Mouse (Mus musculus): ENCODE data around the gene Tnni3. TPM values are rescaled to one million over a fixed set of nuclear protein-coding genes. Genes with fewer than 3 reads are reported as not detected.

The Tnni3 gene
- polyA plus RNA-seq, 1 experiment from 2014 or later: 7.4 TPM

GRCm38 (mm10) chr7:4492284-4493224 is 31.5 kb downstream of the Tnni3 start:
- WGBS: 69% methylated on average over 13 of the region's 13 CpGs
- Histone ChIP-seq H3K4me1 (ENCODE audit: control insufficient read depth, insufficient read depth, low read length) (peaks cover 8% of the 10 kb centered on the region), H3K27me3 (ENCODE audit: control insufficient read depth, insufficient read depth, low read length) (no peaks in the 10 kb centered on the region), H3K36me3 (ENCODE audit: control insufficient read depth, insufficient read depth, low read length) (no peaks in the 10 kb centered on the region; the same call in 1 of the 2 replicates), H3K4me3 (replicated peaks; ENCODE audit: low read length) (no peak overlapping the region), H3K27ac (ENCODE audit: low read length) (peak overlapping the region; percentile 58), H3K9ac (ENCODE audit: low read length) (peak overlapping the region; percentile 52; the same call in 1 of the 2 replicates), H3K9me3 (replicated peaks; ENCODE audit: control insufficient read depth, low read length) (no peaks in the 10 kb centered on the region), H3K4me2 (ENCODE audit: low read depth, low read length) (no peak overlapping the region)
- ATAC-seq (ENCODE audit: insufficient read depth, low FRiP score): peak; percentile 53; the same call in 1 of the 2 replicates

DNA sequence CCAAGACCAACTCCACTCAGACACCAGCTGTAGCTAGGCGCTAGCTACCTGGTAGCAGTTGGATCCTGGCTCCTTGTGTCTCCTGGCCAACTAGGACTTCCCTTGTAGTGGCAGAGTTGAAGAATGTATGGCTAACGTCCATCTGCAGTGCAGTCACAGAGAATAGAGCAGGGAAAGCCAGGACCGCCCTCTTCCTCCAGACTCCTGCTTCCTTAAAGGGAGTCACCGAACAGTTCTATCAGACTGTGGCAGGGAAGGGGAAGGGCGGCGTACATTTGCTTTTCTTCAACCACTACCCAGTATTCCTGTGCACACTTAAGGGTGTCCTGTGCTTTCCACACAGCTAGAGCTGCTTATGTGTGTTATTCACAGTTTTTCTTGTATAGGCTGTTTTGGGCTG is 32.7 kb downstream of the Tnni3 start:
- Histone ChIP-seq H3K4me3 (replicated peaks; ENCODE audit: low read length) (no peak overlapping the region), H3K9ac (ENCODE audit: low read length) (no peak overlapping the region), H3K4me1 (ENCODE audit: control insufficient read depth, insufficient read depth, low read length) (peaks cover 8% of the 10 kb centered on the region), H3K4me2 (ENCODE audit: low read depth, low read length) (no peak overlapping the region), H3K9me3 (replicated peaks; ENCODE audit: control insufficient read depth, low read length) (no peaks in the 10 kb centered on the region), H3K27me3 (ENCODE audit: control insufficient read depth, insufficient read depth, low read length) (no peaks in the 10 kb centered on the region), H3K36me3 (ENCODE audit: control insufficient read depth, insufficient read depth, low read length) (peaks cover 5% of the 10 kb centered on the region; the same call in 1 of the 2 replicates), H3K27ac (ENCODE audit: low read length) (peak overlapping the region; percentile 58; the same call in 1 of the 2 replicates)
- WGBS: 74% methylated on average over 6 of the region's 6 CpGs
- peak; percentile 71; the same call in 1 of the 2 replicates for ATAC-seq (ENCODE audit: insufficient read depth, low FRiP score)

- 81% methylated on average over 12 of the region's 12 CpGs for WGBS
- H3K4me3 ChIP-seq (replicated peaks; ENCODE audit: low read length): no peak overlapping the region
- H3K9me3 ChIP-seq (replicated peaks; ENCODE audit: control insufficient read depth, low read length): no peaks in the 10 kb centered on the region
- no peak overlapping the region for H3K9ac ChIP-seq (ENCODE audit: low read length)
- ATAC-seq (ENCODE audit: insufficient read depth, low FRiP score): no peak
- no peaks in the 10 kb centered on the region for H3K27me3 ChIP-seq (ENCODE audit: control insufficient read depth, insufficient read depth, low read length)
- peaks cover 31% of the 10 kb centered on the region for H3K36me3 ChIP-seq (ENCODE audit: control insufficient read depth, insufficient read depth, low read length)
- no peak overlapping the region for H3K27ac ChIP-seq (ENCODE audit: low read length)
- H3K4me1 ChIP-seq (ENCODE audit: control insufficient read depth, insufficient read depth, low read length): peaks cover 19% of the 10 kb centered on the region
- H3K4me2 ChIP-seq (ENCODE audit: low read depth, low read length): no peak overlapping the region
Observed at GRCm38 (mm10) chr7:4482281-4482680, 41.7 kb downstream of the Tnni3 start.

DNA sequence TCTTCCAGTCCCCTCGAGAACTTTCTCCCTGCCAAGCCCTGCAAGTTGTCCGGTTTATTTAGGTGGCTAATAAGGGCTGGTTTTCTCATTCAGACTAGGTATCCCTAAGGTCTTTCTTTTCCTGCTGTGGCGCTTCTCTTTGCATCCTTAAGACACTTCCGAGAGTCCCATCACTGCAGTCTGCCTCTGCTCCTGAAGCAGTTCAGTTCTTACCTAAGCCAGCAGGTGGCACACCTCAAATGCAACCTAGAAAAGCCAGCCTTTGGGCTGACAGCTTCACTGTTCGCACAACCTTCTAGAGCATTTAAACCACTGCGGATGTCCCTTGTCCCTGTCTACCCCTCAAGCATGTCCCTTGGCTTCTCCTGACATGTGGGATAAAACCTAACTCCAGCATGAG is 44.4 kb downstream of the Tnni3 start:
- Histone ChIP-seq H3K9me3 (replicated peaks; ENCODE audit: control insufficient read depth, low read length) (no peaks in the 10 kb centered on the region), H3K9ac (ENCODE audit: low read length) (no peak overlapping the region), H3K27ac (ENCODE audit: low read length) (peak overlapping the region; percentile 96), H3K4me2 (ENCODE audit: low read depth, low read length) (no peak overlapping the region), H3K36me3 (ENCODE audit: control insufficient read depth, insufficient read depth, low read length) (peaks cover 20% of the 10 kb centered on the region), H3K4me1 (ENCODE audit: control insufficient read depth, insufficient read depth, low read length) (peaks cover 19% of the 10 kb centered on the region), H3K27me3 (ENCODE audit: control insufficient read depth, insufficient read depth, low read length) (no peaks in the 10 kb centered on the region), H3K4me3 (replicated peaks; ENCODE audit: low read length) (no peak overlapping the region)
- ATAC-seq (ENCODE audit: insufficient read depth, low FRiP score): no peak
- 28% methylated on average over 6 of the region's 6 CpGs for WGBS

- 6% methylated on average over 16 of the region's 16 CpGs for WGBS
- no peak for ATAC-seq (ENCODE audit: insufficient read depth, low FRiP score)
Observed at GRCm38 (mm10) chr7:4478796-4479291, 45.2 kb downstream of the Tnni3 start.

GRCm38 (mm10) chr7:4478021-4478795 is 45.8 kb downstream of the Tnni3 start:
- Histone ChIP-seq H3K27me3 (ENCODE audit: control insufficient read depth, insufficient read depth, low read length) (0 out of 2 replicates have a peak, but pooled peaks cover 3% of the 10 kb centered on the region), H3K4me1 (ENCODE audit: control insufficient read depth, insufficient read depth, low read length) (peaks cover 19% of the 10 kb centered on the region), H3K9me3 (replicated peaks; ENCODE audit: control insufficient read depth, low read length) (no peaks in the 10 kb centered on the region), H3K36me3 (ENCODE audit: control insufficient read depth, insufficient read depth, low read length) (peaks cover 6% of the 10 kb centered on the region), H3K4me2 (ENCODE audit: low read depth, low read length) (peak overlapping the region; percentile 87), H3K9ac (ENCODE audit: low read length) (peak overlapping the region; percentile 81), H3K27ac (ENCODE audit: low read length) (peak overlapping the region; percentile 96), H3K4me3 (replicated peaks; ENCODE audit: low read length) (peak overlapping the region; percentile 53)
- 1% methylated on average over 39 of the region's 39 CpGs for WGBS
- ATAC-seq (ENCODE audit: insufficient read depth, low FRiP score): peak; percentile 95

More at GRCm38 (mm10) chr7:4478796-4479291, 45.2 kb downstream of the Tnni3 start:
- 0 out of 2 replicates have a peak, but pooled peaks cover 2% of the 10 kb centered on the region for H3K27me3 ChIP-seq (ENCODE audit: control insufficient read depth, insufficient read depth, low read length)
- peak overlapping the region; percentile 53 for H3K4me3 ChIP-seq (replicated peaks; ENCODE audit: low read length)
- peak overlapping the region; percentile 87 for H3K4me2 ChIP-seq (ENCODE audit: low read depth, low read length)
- H3K9me3 ChIP-seq (replicated peaks; ENCODE audit: control insufficient read depth, low read length): no peaks in the 10 kb centered on the region
- H3K36me3 ChIP-seq (ENCODE audit: control insufficient read depth, insufficient read depth, low read length): peaks cover 12% of the 10 kb centered on the region
- H3K4me1 ChIP-seq (ENCODE audit: control insufficient read depth, insufficient read depth, low read length): peaks cover 19% of the 10 kb centered on the region
- H3K9ac ChIP-seq (ENCODE audit: low read length): peak overlapping the region; percentile 67
- peak overlapping the region; percentile 96 for H3K27ac ChIP-seq (ENCODE audit: low read length)

GRCm38 (mm10) chr7:4473940-4474339 is 50.1 kb downstream of the Tnni3 start:
- no peak overlapping the region for H3K27ac ChIP-seq (ENCODE audit: low read length)
- no peak overlapping the region for H3K4me3 ChIP-seq (replicated peaks; ENCODE audit: low read length)
- WGBS: 14% methylated on average over 19 of the region's 19 CpGs
- no peak for ATAC-seq (ENCODE audit: insufficient read depth, low FRiP score)
- peaks cover 20% of the 10 kb centered on the region for H3K4me1 ChIP-seq (ENCODE audit: control insufficient read depth, insufficient read depth, low read length)
- no peaks in the 10 kb centered on the region for H3K9me3 ChIP-seq (replicated peaks; ENCODE audit: control insufficient read depth, low read length)
- peaks cover 9% of the 10 kb centered on the region; the same call in 1 of the 2 replicates for H3K27me3 ChIP-seq (ENCODE audit: control insufficient read depth, insufficient read depth, low read length)
- H3K9ac ChIP-seq (ENCODE audit: low read length): no peak overlapping the region
- no peaks in the 10 kb centered on the region for H3K36me3 ChIP-seq (ENCODE audit: control insufficient read depth, insufficient read depth, low read length)
- H3K4me2 ChIP-seq (ENCODE audit: low read depth, low read length): no peak overlapping the region

DNA sequence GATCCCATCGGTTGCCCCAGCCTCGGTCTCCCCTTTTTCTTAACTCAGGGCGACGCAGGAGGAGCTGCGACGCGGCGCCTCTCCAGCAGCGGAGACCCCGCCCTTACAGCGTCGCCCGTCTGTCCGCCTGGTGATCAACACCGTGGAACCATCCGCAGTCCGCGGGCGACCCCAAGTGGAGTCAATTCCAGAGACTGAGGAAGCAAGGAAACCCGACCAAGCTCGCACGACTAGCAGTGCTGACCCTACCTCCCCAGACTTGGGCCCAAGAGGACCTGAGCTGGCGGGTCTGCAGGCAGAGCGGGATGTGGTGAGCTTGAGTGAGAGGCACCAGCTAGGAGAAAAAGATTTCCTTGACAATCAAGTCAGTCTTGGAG is 52.9 kb downstream of the Tnni3 start:
- Histone ChIP-seq H3K9me3 (replicated peaks; ENCODE audit: control insufficient read depth, low read length) (no peaks in the 10 kb centered on the region), H3K9ac (ENCODE audit: low read length) (peak overlapping the region; percentile 66)

More for the DNA sequence above, 52.9 kb downstream of the Tnni3 start:
- 2% methylated on average over 24 of the region's 24 CpGs for WGBS
- H3K27ac ChIP-seq (ENCODE audit: low read length): no peak overlapping the region
- peak overlapping the region; percentile 94 for H3K4me2 ChIP-seq (ENCODE audit: low read depth, low read length)
- peaks cover 9% of the 10 kb centered on the region; the same call in 1 of the 2 replicates for H3K27me3 ChIP-seq (ENCODE audit: control insufficient read depth, insufficient read depth, low read length)
- peak; percentile 87 for ATAC-seq (ENCODE audit: insufficient read depth, low FRiP score)
- no peaks in the 10 kb centered on the region for H3K36me3 ChIP-seq (ENCODE audit: control insufficient read depth, insufficient read depth, low read length)
- peaks cover 11% of the 10 kb centered on the region for H3K4me1 ChIP-seq (ENCODE audit: control insufficient read depth, insufficient read depth, low read length)
- peak overlapping the region; percentile 49 for H3K4me3 ChIP-seq (replicated peaks; ENCODE audit: low read length)
